Mouse (Mus musculus): ENCODE results near the gene Stat3. TPM values are rescaled to one million over a fixed set of nuclear protein-coding genes. Genes with fewer than 3 reads are reported as not detected.
A peak's percentile ranks its signal among the peaks of the same experiment; 100 is the strongest.

The Stat3 gene
- polyA plus RNA-seq, 1 experiment from 2014 or later = 28.5 TPM

DNA sequence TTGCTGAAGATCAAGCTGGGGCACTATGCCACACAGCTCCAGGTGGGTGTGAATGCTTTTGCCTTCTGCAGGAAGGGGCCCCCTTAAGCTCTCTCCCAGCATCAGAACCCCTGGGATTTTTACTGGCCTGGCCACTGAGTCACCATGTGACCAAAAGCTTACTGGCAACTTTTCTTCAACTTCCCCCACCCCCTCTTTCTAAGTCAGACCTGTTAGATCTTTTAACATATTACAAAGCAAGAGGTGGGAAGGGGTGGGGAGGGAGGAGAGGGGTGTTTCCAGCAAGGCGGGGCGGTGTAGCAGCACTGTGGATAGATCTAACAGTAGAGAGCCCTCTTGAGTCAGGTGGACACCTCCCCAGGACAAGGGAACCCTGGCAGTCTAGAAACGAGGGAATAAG is 77.5 kb downstream of the Stat3 start:
- Histone ChIP-seq H3K36me3 (peaks cover 23% of the 10 kb centered on the region), H3K27ac (no peak overlapping the region), H3K9ac (0 out of 2 replicates have a peak overlapping the region, but pooled peaks have one; percentile 77), H3K27me3 (peaks cover 10% of the 10 kb centered on the region), H3K4me2 (peak overlapping the region; percentile 95), H3K4me1 (replicated peaks) (peaks cover 54% of the 10 kb centered on the region), H3K4me3 (replicated peaks) (peak overlapping the region; percentile 69; the same call in 1 of the 2 replicates), H3K9me3 (replicated peaks) (no peaks in the 10 kb centered on the region)
- DNase-seq (no peak), ATAC-seq (ENCODE audit: low read depth) (no peak)
- WGBS (ENCODE audit: insufficient replicate concordance) = 40% methylated on average over 3 of the region's 3 CpGs

DNA sequence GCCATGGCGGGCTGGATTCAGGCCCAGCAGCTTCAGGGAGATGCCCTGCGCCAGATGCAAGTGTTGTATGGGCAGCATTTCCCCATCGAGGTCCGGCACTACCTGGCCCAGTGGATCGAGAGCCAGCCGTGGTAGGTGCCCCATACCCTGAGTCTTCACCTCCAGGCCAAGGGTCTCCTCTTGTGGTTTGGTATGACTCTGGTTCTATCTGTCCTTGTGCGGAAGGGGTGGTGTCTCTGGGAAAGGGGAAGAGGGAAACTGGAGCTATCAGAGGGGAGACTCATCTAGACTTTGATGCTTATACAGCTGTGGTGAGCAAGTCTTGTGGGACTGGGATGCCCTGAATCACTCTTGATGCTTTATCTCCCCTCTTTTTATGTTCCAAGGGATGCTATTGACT is 78.0 kb downstream of the Stat3 start:
- Histone ChIP-seq H3K4me1 (replicated peaks) (peaks cover 54% of the 10 kb centered on the region), H3K4me3 (replicated peaks) (peak overlapping the region; percentile 69), H3K27me3 (peaks cover 14% of the 10 kb centered on the region), H3K27ac (peak overlapping the region; percentile 69), H3K36me3 (peaks cover 23% of the 10 kb centered on the region), H3K9me3 (replicated peaks) (no peaks in the 10 kb centered on the region), H3K9ac (peak overlapping the region; percentile 77), H3K4me2 (peak overlapping the region; percentile 95)
- 32% methylated on average over 7 of the region's 7 CpGs for WGBS (ENCODE audit: insufficient replicate concordance)
- no peak for ATAC-seq (ENCODE audit: low read depth)
- DNase-seq = no peak

DNA sequence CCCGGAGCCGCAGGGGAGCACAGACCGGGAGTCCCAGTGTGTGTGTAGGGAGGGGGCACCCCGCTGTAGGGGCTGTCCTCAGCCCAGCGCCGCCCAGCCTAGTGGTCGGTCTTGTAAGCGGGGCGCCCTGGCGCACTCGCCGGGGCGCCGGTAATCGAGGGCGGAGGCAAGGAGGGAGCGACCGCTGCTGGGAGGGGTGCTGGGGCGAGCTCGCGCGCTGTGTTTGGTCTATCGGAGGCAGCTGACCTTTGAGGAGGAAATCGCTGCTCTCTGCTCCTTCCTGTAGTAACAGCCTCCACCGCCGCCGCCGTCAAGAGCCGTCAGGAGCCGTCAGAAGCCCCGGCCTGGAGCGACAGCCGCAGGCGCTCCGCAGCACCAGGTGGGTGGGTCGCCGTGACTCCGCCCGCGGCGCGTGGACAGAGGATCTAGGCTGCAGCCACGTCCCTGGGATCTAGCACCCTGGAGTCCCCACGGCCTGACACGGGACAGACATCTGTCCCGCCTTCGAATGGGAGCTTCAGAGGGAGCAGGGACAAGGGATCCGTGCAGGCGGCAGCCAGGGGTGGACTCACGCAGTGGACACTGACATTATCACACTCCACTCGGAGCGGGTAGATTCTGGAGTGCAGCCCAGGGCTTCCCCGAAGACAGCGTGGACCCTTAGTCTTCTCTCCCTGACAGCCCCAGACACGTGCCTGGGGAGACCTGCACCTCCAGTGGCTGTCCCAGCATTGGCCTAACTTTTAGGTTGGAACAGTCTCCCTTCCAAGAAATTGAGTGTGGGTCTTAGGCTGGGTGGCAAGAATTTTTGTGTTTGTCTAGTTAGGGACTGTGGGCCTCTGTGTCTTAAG is 78.9 kb downstream of the Stat3 start:
- WGBS (ENCODE audit: insufficient replicate concordance) = under 1% methylated on average over 55 of the region's 55 CpGs
- Histone ChIP-seq H3K27ac (peak overlapping the region; percentile 69), H3K4me3 (replicated peaks) (peak overlapping the region; percentile 69), H3K9ac (peak overlapping the region; percentile 77), H3K4me1 (replicated peaks) (peaks cover 49% of the 10 kb centered on the region), H3K4me2 (peak overlapping the region; percentile 95), H3K27me3 (peaks cover 18% of the 10 kb centered on the region), H3K36me3 (peaks cover 17% of the 10 kb centered on the region), H3K9me3 (replicated peaks) (no peaks in the 10 kb centered on the region)
- ATAC-seq (ENCODE audit: low read depth) (peak; percentile 89), DNase-seq (peak; percentile 79)

DNA sequence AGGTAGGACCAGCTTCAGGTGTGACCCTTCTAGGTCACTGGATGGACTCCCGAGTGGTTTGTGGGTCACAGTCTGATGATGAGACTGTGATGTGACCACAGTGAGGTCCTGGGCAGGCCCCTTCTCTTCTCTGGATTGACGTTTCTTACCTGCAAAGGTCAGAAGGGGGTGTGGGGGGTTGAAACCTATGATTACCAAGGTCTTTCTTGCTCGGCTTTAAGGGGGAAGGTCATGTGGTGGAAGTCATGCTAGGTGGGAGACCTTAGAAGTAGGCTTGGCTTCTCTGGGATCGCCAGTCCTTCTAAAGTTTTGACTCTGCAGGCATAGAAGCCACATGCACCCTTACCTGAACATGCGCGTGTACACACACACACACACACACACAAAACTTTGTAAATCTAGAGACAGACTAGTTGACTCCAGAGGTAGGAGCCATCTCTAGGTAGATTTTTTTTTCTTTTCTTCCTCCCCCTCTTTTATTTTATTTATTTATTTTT is 79.7 kb downstream of the Stat3 start:
- H3K27ac ChIP-seq = no peak overlapping the region
- H3K36me3 ChIP-seq = peaks cover 11% of the 10 kb centered on the region; the same call in 1 of the 2 replicates
- peak overlapping the region; percentile 95 for H3K4me2 ChIP-seq
- ATAC-seq (ENCODE audit: low read depth) = no peak
- DNase-seq = no peak
- peaks cover 47% of the 10 kb centered on the region for H3K4me1 ChIP-seq (replicated peaks)
- 45% methylated on average over 6 of the region's 6 CpGs for WGBS (ENCODE audit: insufficient replicate concordance)
- H3K4me3 ChIP-seq (replicated peaks) = peak overlapping the region; percentile 69
- H3K27me3 ChIP-seq = peaks cover 18% of the 10 kb centered on the region
- no peaks in the 10 kb centered on the region for H3K9me3 ChIP-seq (replicated peaks)
- peak overlapping the region; percentile 77; the same call in 1 of the 2 replicates for H3K9ac ChIP-seq

DNA sequence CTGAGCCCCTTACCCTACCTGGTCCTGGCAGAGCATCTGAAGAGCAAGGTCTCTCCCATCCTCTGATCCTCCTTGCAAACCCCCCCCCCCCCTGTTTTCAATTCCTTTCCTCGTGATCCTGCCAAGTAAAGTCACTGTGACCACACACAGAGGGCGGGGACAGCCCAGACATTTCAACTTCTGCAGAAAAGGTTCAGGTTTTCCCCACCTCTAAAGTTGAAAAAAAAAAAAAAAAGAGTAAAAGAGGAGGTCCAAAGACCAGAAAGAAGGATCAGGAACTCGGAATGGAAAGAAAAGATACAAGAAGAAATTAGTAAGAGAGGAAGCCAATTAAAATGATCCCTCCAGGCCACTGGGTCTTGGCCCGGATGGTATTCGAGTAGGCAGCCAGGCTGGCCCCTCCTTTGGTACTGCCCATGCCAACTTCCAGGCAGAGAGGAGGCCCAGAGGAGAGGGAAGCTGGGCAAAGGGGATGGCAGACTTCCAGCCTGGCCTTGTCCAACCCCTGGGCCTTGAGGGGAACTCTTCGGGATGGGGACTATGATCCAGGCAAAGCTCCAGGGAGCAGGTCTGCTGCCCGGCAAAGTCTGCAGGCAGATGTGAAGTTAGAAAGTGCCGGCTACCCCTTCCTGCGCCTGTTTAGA is 80.3 kb downstream of the Stat3 start, which contains the start of gene Stat5a:
Gene Stat5a, plus strand, starts transcription at position 417 of the 644 bp plus-strand sequence.
- 67% methylated on average over 9 of the region's 9 CpGs for WGBS (ENCODE audit: insufficient replicate concordance)
- peak within 1 kb of the TSS; percentile 69 for H3K4me3 ChIP-seq (replicated peaks)
- H3K36me3 ChIP-seq = peaks cover 7% of the 10 kb centered on the region; the same call in 1 of the 2 replicates
- peaks cover 22% of the 10 kb centered on the region for H3K27me3 ChIP-seq
- peak within 1 kb of the TSS; percentile 95 for H3K4me2 ChIP-seq
- peaks cover 52% of the 10 kb centered on the region for H3K4me1 ChIP-seq (replicated peaks)
- no peak for DNase-seq
- ATAC-seq (ENCODE audit: low read depth) = no peak
- H3K27ac ChIP-seq = peak within 1 kb of the TSS; percentile 69; the same call in 1 of the 2 replicates
- H3K9me3 ChIP-seq (replicated peaks) = no peaks in the 10 kb centered on the region
- H3K9ac ChIP-seq = peak within 1 kb of the TSS; percentile 77

DNA sequence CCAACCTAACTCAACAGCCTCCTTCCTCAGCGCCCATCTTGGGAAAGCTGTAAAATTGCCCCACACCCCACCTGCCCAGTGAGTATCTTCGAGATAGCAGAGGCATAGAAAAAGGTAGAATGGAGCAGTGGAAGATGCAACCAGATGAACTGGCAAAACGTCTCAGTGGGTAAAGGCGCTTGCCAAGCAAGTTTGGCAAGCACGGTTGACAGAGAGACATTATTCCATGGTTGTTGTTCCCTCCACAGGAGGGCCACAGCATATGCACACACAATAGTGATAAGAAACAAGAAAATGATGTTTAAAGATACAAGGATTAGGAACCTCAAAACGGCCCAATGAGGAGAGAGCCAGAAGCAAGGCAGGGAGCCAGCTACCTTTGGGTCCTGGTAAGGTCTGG is 81.4 kb downstream of the Stat3 start:
- Histone ChIP-seq H3K4me2 (no peak overlapping the region), H3K4me1 (replicated peaks) (peaks cover 52% of the 10 kb centered on the region), H3K4me3 (replicated peaks) (no peak overlapping the region)

DNA sequence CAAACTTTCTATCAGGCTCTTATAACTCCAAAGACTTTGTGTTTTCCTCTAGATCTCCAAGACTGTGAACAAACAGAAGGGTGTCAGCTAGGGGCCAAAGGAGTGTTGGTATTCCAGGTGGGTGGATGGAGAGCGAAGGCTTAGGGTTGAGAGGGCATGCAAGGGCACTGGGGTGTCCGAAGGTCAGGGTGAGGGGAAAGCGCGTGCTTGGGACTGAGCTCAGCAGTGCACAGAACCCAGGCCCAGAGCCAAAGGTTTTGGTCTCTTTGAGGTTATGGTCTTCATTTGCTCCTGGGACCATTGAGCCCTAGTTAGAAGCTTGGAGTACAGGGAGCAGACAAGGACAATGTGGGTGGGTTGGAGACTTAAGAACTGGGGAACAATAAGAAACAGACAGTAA is 84.2 kb downstream of the Stat3 start:
- DNase-seq (no peak), ATAC-seq (ENCODE audit: low read depth) (no peak)
- no peak overlapping the region for H3K4me2 ChIP-seq
- H3K4me1 ChIP-seq (replicated peaks) = peaks cover 39% of the 10 kb centered on the region
- H3K27me3 ChIP-seq = peaks cover 44% of the 10 kb centered on the region
- H3K27ac ChIP-seq = no peak overlapping the region
- WGBS (ENCODE audit: insufficient replicate concordance) = 81% methylated on average over 4 of the region's 4 CpGs
- no peak overlapping the region for H3K9ac ChIP-seq
- H3K36me3 ChIP-seq = no peaks in the 10 kb centered on the region
- no peaks in the 10 kb centered on the region for H3K9me3 ChIP-seq (replicated peaks)
- H3K4me3 ChIP-seq (replicated peaks) = no peak overlapping the region

More for the DNA sequence above, 81.4 kb downstream of the Stat3 start:
- ATAC-seq (ENCODE audit: low read depth) = no peak
- 59% methylated on average over 6 of the region's 6 CpGs for WGBS (ENCODE audit: insufficient replicate concordance)
- Histone ChIP-seq H3K9me3 (replicated peaks) (no peaks in the 10 kb centered on the region), H3K36me3 (peaks cover 2% of the 10 kb centered on the region; the same call in 1 of the 2 replicates), H3K27ac (no peak overlapping the region), H3K9ac (no peak overlapping the region), H3K27me3 (peaks cover 30% of the 10 kb centered on the region)
- DNase-seq = no peak

DNA sequence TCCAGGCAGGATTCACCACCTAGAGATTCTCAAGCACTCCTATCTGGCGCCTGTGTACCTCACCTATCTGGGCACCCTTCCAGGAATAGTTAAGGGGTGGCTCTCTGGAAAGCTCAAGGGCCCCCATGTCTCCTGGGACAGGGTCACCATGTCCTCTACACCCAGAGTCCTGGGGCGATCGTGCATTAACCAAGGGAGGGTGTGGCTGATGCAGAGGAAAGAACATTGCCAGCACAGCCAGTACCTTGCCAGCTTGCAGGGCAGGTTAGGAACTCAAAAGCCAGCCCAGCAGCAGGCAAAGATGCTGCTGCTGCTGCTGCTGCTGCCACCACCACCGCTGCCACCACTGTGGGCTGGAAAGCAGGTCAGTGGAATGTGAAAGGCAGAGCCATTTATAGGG is 85.1 kb downstream of the Stat3 start:
- no peak overlapping the region for H3K9ac ChIP-seq

DNA sequence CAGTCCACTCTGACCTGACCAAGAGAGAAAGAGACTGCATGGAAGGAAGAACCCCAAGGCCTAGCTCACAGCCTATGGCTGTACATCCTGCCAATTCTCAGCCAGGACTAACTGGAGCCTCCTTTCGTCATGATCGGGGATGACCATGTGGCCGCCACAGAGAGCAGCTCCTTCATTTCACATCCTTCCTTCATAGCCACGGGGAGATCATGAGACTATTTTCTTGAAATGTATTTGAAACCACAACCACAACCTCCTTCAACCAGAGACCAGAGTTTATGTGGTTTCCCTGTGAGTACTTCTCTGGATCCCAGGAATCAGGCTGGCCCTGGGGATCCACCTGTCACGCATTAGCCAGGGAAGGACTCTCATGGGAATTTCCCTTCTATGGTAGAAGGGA is 86.3 kb downstream of the Stat3 start:
- H3K27ac ChIP-seq = no peak overlapping the region
- 53% methylated on average over 5 of the region's 5 CpGs for WGBS (ENCODE audit: insufficient replicate concordance)
- no peaks in the 10 kb centered on the region for H3K36me3 ChIP-seq
- no peak overlapping the region for H3K9ac ChIP-seq
- H3K9me3 ChIP-seq (replicated peaks) = no peaks in the 10 kb centered on the region
- peaks cover 37% of the 10 kb centered on the region for H3K4me1 ChIP-seq (replicated peaks)
- DNase-seq (no peak), ATAC-seq (ENCODE audit: low read depth) (no peak)
- peaks cover 38% of the 10 kb centered on the region for H3K27me3 ChIP-seq
- H3K4me3 ChIP-seq (replicated peaks) = no peak overlapping the region
- H3K4me2 ChIP-seq = no peak overlapping the region

More for the DNA sequence above, 85.1 kb downstream of the Stat3 start:
- Histone ChIP-seq H3K27me3 (peaks cover 44% of the 10 kb centered on the region), H3K9me3 (replicated peaks) (no peaks in the 10 kb centered on the region), H3K36me3 (no peaks in the 10 kb centered on the region), H3K27ac (no peak overlapping the region), H3K4me3 (replicated peaks) (no peak overlapping the region), H3K4me2 (no peak overlapping the region), H3K4me1 (replicated peaks) (peaks cover 35% of the 10 kb centered on the region)
- no peak for DNase-seq
- no peak for ATAC-seq (ENCODE audit: low read depth)
- 62% methylated on average over 4 of the region's 4 CpGs for WGBS (ENCODE audit: insufficient replicate concordance)

DNA sequence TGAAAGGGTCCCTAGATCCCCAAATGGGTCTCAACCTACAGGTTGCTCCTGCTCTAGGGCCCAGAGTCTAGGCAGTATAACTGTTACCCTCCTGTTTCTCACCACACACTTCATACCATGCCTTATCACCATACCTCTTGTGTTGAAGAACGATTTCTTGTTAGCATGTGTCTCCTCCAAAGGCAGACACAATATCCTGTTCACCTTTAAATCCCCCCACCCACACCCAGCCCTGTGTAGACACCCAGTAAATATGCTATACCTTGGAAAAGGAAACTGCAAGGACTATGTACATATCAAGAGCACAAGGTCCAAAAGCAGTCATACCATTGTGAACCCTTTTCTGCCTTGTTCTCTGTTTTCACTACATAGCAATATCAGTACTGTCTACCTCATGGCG is 87.3 kb downstream of the Stat3 start:
- ATAC-seq (ENCODE audit: low read depth) (no peak), DNase-seq (no peak)
- peaks cover 34% of the 10 kb centered on the region for H3K27me3 ChIP-seq
- 58% methylated on average over 2 of the region's 2 CpGs for WGBS (ENCODE audit: insufficient replicate concordance)
- H3K27ac ChIP-seq = peak overlapping the region; percentile 39; the same call in 1 of the 2 replicates
- H3K4me2 ChIP-seq = no peak overlapping the region
- no peaks in the 10 kb centered on the region for H3K36me3 ChIP-seq
- H3K9me3 ChIP-seq (replicated peaks) = no peaks in the 10 kb centered on the region
- no peak overlapping the region for H3K4me3 ChIP-seq (replicated peaks)
- no peak overlapping the region for H3K9ac ChIP-seq
- peaks cover 43% of the 10 kb centered on the region for H3K4me1 ChIP-seq (replicated peaks)
